Mouse (Mus musculus): Measurements from ENCODE around the gene Cxcr4. TPM values are rescaled to one million over a fixed set of nuclear protein-coding genes. Genes with fewer than 3 reads are reported as not detected.

Gene Cxcr4
- total and polyA plus RNA-seq, 3 experiments = 0.16 to 17.8 TPM; not detected in 1

DNA sequence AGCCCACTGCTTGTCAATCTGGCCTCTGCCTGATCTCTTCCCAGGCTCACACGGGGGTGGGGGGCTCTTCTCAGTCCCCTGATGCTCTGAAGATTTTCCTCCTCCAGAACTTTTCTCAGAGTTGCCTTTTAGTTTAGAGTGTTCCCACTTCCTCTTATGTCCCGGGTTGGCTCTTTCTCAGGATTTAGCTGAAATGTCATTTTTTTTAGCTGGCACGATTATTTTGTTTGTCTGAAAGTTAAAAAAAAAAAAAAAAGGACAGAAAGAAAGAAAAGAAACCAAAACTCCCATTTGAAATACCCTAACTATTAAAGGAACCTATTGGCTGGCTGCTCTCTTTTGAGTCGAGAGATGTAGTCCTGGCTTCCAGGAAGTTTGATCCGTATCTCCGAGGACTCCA lies 40.4 kb upstream of the Cxcr4 start:
- peaks cover 32% of the 10 kb centered on the region for H3K9me3 ChIP-seq (replicated peaks)
- TF ChIP-seq CTCF (IDR thresholded peaks at IDR 0.05; ENCODE audit: low read depth, low read length) (no peak), TAL1 (conservative IDR thresholded peaks at IDR 0.05; ENCODE audit: low read depth, low read length) (no peak), GATA1 (IDR thresholded peaks at IDR 0.05; ENCODE audit: borderline replicate concordance, low read length) (no peak), POLR2AphosphoS5 (IDR thresholded peaks at IDR 0.05; ENCODE audit: insufficient replicate concordance, low read depth, low read length) (no peak), GATA2 (IDR thresholded peaks at IDR 0.05; ENCODE audit: borderline replicate concordance, low read depth, low read length) (no peak)
- DNase-seq (ENCODE audit: low spot score) (no peak), ATAC-seq (ENCODE audit: extremely low read depth, insufficient number of reproducible peaks, low FRiP score, poor library complexity, severe bottlenecking) (no peak)
- no peaks in the 10 kb centered on the region for H3K4me1 ChIP-seq (ENCODE audit: insufficient read depth, low read depth, low read length)
- H3K27me3 ChIP-seq (ENCODE audit: insufficient read depth, low read length) = no peaks in the 10 kb centered on the region
- no peak overlapping the region for H3K4me3 ChIP-seq (ENCODE audit: low read depth, low read length)
- H3K36me3 ChIP-seq (replicated peaks) = no peaks in the 10 kb centered on the region

DNA sequence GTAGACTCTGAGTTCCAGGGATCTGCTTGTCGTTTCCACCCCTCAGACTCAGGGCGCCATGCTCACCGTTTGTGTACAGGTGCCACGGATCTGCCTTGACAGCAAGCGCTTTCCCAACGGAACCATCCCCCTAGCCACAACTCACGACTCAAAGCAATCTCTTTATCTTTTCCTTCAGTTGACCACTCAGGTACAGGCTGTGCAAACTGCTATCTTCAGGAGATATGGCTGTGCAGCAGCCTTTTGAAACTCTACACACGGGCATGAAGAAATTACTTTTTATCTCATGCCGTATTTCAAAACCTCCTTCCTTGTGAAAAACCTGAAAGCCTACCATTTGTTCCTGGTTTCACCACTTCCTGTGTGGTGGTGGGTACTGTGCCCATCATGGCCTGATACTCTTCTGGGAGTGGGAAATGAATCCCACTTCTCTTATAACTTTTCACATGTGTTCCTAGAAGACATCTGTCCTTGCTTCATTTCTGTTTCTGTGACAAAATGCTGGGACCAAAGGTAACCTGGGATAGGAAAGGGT lies 34.1 kb upstream of the Cxcr4 start:
- Histone ChIP-seq H3K9me3 (replicated peaks) (peaks cover 14% of the 10 kb centered on the region), H3K4me3 (ENCODE audit: low read depth, low read length) (no peak overlapping the region), H3K4me1 (ENCODE audit: insufficient read depth, low read depth, low read length) (no peaks in the 10 kb centered on the region), H3K27me3 (ENCODE audit: insufficient read depth, low read length) (no peaks in the 10 kb centered on the region), H3K36me3 (replicated peaks) (no peaks in the 10 kb centered on the region)
- no peak for TF ChIP-seq GATA2 (IDR thresholded peaks at IDR 0.05; ENCODE audit: borderline replicate concordance, low read depth, low read length)
- TF ChIP-seq POLR2AphosphoS5 (IDR thresholded peaks at IDR 0.05; ENCODE audit: insufficient replicate concordance, low read depth, low read length) = no peak
- no peak for TF ChIP-seq TAL1 (conservative IDR thresholded peaks at IDR 0.05; ENCODE audit: low read depth, low read length)
- TF ChIP-seq CTCF (IDR thresholded peaks at IDR 0.05; ENCODE audit: low read depth, low read length) = no peak
- TF ChIP-seq GATA1 (IDR thresholded peaks at IDR 0.05; ENCODE audit: borderline replicate concordance, low read length) = no peak
- DNase-seq (ENCODE audit: low spot score) = no peak
- ATAC-seq (ENCODE audit: extremely low read depth, insufficient number of reproducible peaks, low FRiP score, poor library complexity, severe bottlenecking) = no peak

DNA sequence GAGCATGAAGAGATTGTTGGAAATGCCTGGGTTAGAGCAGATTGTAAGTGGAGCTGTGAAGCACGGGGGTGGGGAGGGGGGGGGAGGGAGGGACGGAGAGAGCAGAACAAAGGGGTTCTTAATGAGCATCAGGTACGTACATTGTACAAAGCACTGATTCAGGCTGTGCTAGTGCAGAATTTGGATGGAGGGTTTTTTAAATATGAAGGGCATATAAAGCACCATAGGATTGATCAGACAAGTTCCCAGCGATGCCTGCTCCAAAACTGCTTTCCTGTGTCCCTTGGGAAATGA lies 31.4 kb upstream of the Cxcr4 start:
- ATAC-seq (ENCODE audit: extremely low read depth, insufficient number of reproducible peaks, low FRiP score, poor library complexity, severe bottlenecking) (no peak), DNase-seq (ENCODE audit: low spot score) (no peak)
- no peak for TF ChIP-seq TAL1 (conservative IDR thresholded peaks at IDR 0.05; ENCODE audit: low read depth, low read length)
- TF ChIP-seq CTCF (IDR thresholded peaks at IDR 0.05; ENCODE audit: low read depth, low read length) = no peak
- TF ChIP-seq GATA1 (IDR thresholded peaks at IDR 0.05; ENCODE audit: borderline replicate concordance, low read length) = no peak
- Histone ChIP-seq H3K4me1 (ENCODE audit: insufficient read depth, low read depth, low read length) (no peaks in the 10 kb centered on the region), H3K27me3 (ENCODE audit: insufficient read depth, low read length) (no peaks in the 10 kb centered on the region), H3K36me3 (replicated peaks) (no peaks in the 10 kb centered on the region), H3K4me3 (ENCODE audit: low read depth, low read length) (no peak overlapping the region), H3K9me3 (replicated peaks) (peaks cover 14% of the 10 kb centered on the region)

DNA sequence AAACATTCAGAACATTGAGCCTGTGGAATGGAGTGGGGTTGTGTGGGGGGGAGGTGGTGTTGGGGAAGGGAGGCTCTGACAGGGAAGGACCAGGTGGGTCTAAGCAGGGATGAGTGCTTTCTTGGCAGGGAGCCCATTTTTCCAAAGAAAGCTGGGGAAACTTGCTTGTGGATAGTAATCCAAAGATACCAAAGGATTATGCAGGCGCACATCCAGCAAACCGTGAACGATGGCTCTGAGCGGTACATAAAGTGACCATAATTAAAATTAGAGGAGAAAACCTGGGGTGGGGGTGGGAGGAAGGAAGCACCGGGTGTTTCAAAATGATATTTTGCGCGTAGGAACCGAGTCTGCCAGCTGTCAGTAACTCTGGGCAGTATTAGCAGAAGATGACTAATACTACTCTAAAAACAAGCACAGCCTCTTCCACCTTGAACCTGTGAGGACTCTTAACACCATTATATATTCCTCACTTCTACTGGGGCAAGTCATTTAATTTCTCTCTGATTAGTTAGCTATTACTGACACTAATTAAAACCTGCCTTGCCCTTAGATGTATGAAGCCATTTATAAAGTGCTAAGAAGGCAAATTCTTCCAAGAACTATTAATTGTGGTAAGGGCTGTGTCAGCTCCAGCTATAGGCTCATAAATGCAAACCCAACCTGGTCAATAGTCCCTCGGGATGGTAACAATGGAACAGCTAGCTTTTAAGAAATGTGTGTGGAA lies 30.9 kb upstream of the Cxcr4 start:
- ATAC-seq (ENCODE audit: extremely low read depth, insufficient number of reproducible peaks, low FRiP score, poor library complexity, severe bottlenecking) (no peak), DNase-seq (ENCODE audit: low spot score) (no peak)
- H3K36me3 ChIP-seq (replicated peaks) = no peaks in the 10 kb centered on the region
- no peaks in the 10 kb centered on the region for H3K27me3 ChIP-seq (ENCODE audit: insufficient read depth, low read length)
- no peaks in the 10 kb centered on the region for H3K4me1 ChIP-seq (ENCODE audit: insufficient read depth, low read depth, low read length)
- TF ChIP-seq POLR2AphosphoS5 (IDR thresholded peaks at IDR 0.05; ENCODE audit: insufficient replicate concordance, low read depth, low read length) = no peak
- TF ChIP-seq GATA2 (IDR thresholded peaks at IDR 0.05; ENCODE audit: borderline replicate concordance, low read depth, low read length) = no peak
- no peak for TF ChIP-seq TAL1 (conservative IDR thresholded peaks at IDR 0.05; ENCODE audit: low read depth, low read length)
- no peak for TF ChIP-seq CTCF (IDR thresholded peaks at IDR 0.05; ENCODE audit: low read depth, low read length)
- no peak for TF ChIP-seq GATA1 (IDR thresholded peaks at IDR 0.05; ENCODE audit: borderline replicate concordance, low read length)
- peaks cover 17% of the 10 kb centered on the region for H3K9me3 ChIP-seq (replicated peaks)
- H3K4me3 ChIP-seq (ENCODE audit: low read depth, low read length) = no peak overlapping the region

DNA sequence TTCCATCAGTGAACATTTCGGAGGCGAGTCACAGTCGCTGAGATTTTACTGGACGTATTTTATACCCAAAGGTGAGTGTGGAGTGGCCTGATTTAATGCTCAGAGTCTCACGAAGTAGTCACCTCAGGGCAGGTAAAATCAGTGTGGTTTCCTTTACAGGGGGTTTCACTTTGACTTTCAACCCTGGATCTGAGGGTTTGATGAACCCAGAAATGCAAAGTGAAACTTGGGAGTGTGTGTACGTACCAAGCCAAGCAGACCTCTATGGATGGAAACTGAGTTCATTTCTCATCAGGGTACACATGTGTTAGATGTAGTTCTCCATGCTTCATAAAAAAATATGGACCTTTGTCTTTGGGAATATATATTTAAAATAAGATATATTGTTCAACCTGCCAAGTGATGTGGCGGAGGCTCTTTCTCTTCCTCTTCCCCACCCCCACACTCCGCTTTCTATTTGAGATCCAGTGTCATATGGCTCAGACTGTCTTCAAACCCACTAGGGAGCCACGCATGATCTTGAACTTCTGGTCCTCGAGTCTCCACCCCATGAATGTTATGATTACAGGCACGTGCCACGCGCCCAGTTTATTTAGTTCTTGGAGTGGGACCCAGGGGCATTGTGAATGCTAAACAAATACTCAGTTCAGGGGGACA lies 25.7 kb upstream of the Cxcr4 start:
- H3K36me3 ChIP-seq (replicated peaks) = no peaks in the 10 kb centered on the region
- peaks cover 23% of the 10 kb centered on the region for H3K9me3 ChIP-seq (replicated peaks)
- no peak overlapping the region for H3K4me3 ChIP-seq (ENCODE audit: low read depth, low read length)
- TF ChIP-seq GATA2 (IDR thresholded peaks at IDR 0.05; ENCODE audit: borderline replicate concordance, low read depth, low read length) (no peak), POLR2AphosphoS5 (IDR thresholded peaks at IDR 0.05; ENCODE audit: insufficient replicate concordance, low read depth, low read length) (no peak), CTCF (IDR thresholded peaks at IDR 0.05; ENCODE audit: low read depth, low read length) (no peak), TAL1 (conservative IDR thresholded peaks at IDR 0.05; ENCODE audit: low read depth, low read length) (no peak), GATA1 (IDR thresholded peaks at IDR 0.05; ENCODE audit: borderline replicate concordance, low read length) (no peak)
- DNase-seq (ENCODE audit: low spot score) (no peak), ATAC-seq (ENCODE audit: extremely low read depth, insufficient number of reproducible peaks, low FRiP score, poor library complexity, severe bottlenecking) (no peak)
- H3K4me1 ChIP-seq (ENCODE audit: insufficient read depth, low read depth, low read length) = no peaks in the 10 kb centered on the region
- H3K27me3 ChIP-seq (ENCODE audit: insufficient read depth, low read length) = no peaks in the 10 kb centered on the region

DNA sequence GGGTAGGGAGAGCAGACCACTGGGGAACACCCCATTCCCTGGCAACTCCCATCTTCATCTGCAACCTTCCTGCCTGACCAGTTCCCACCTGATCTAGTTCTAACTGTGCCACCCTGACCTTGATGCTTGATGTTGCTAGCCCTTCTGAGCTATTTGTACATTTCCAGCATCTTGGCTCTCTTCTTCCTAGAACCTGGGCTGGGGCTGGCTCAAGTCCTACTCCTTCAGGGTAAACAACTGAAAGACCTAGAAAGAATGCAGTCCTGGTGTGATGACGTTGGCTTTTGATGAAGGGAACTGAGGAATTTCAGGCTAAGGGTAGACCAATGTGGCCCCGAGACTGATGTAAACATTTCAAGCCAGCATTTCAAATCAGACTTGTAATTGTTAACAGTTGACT lies 24.5 kb upstream of the Cxcr4 start:
- TF ChIP-seq TAL1 (conservative IDR thresholded peaks at IDR 0.05; ENCODE audit: low read depth, low read length) (no peak), POLR2AphosphoS5 (IDR thresholded peaks at IDR 0.05; ENCODE audit: insufficient replicate concordance, low read depth, low read length) (no peak), GATA2 (IDR thresholded peaks at IDR 0.05; ENCODE audit: borderline replicate concordance, low read depth, low read length) (no peak), GATA1 (IDR thresholded peaks at IDR 0.05; ENCODE audit: borderline replicate concordance, low read length) (no peak)
- no peaks in the 10 kb centered on the region for H3K27me3 ChIP-seq (ENCODE audit: insufficient read depth, low read length)
- no peak overlapping the region for H3K4me3 ChIP-seq (ENCODE audit: low read depth, low read length)
- no peaks in the 10 kb centered on the region for H3K36me3 ChIP-seq (replicated peaks)
- no peak for DNase-seq (ENCODE audit: low spot score)
- peaks cover 23% of the 10 kb centered on the region for H3K9me3 ChIP-seq (replicated peaks)
- ATAC-seq (ENCODE audit: extremely low read depth, insufficient number of reproducible peaks, low FRiP score, poor library complexity, severe bottlenecking) = no peak
- H3K4me1 ChIP-seq (ENCODE audit: insufficient read depth, low read depth, low read length) = no peaks in the 10 kb centered on the region
